Mouse (Mus musculus) ES-Bruce4 (cell line): ENCODE measurements at regions not wholly inside any gene's neighbourhood (a gene's known extent, or its start where the extent isn't known, plus 50 kb on each side); places are given as distances from the start of the nearest gene placed in this dataset.

Source experiments
- H3K27ac ChIP-seq: 2 replicates; pipeline ENCODE4 v1.5.1; 2012; ENCODE audit warnings: low read length, inconsistent platforms; ENCODE audit not compliant: insufficient read depth
- H3K27me3 ChIP-seq: 2 replicates; pipeline ENCODE4 v1.6.1; 2012; ENCODE audit warnings: mild to moderate bottlenecking, low read length, inconsistent platforms; ENCODE audit not compliant: control insufficient read depth, poor library complexity, insufficient read depth, severe bottlenecking
- H3K36me3 ChIP-seq: 2 replicates; pipeline ENCODE4 v1.6.1; 2012; ENCODE audit warnings: inconsistent platforms, mild to moderate bottlenecking, low read length, moderate library complexity; ENCODE audit not compliant: control insufficient read depth, poor library complexity, insufficient read depth, severe bottlenecking
- H3K4me1 ChIP-seq: one replicate; pipeline ENCODE4 v1.8.1; 2011; ENCODE audit warnings: low read length; ENCODE audit not compliant: control insufficient read depth, insufficient read depth
- H3K4me3 ChIP-seq: 2 replicates; pipeline ENCODE4 v1.5.1; 2011; ENCODE audit warnings: low read depth, mild to moderate bottlenecking, low read length
- H3K9ac ChIP-seq: 2 replicates; pipeline ENCODE4 v1.6.1; 2012; ENCODE audit warnings: low read depth, mild to moderate bottlenecking, inconsistent platforms; ENCODE audit not compliant: poor library complexity, severe bottlenecking
- H3K9me3 ChIP-seq: replicated peaks from 2 replicates; pipeline ENCODE4 v1.6.1; 2012; ENCODE audit warnings: mild to moderate bottlenecking, low read length, inconsistent platforms; ENCODE audit not compliant: control insufficient read depth, poor library complexity, insufficient read depth, severe bottlenecking
- CTCF ChIP-seq: IDR thresholded peaks from one replicate; pipeline ENCODE4 v1.8.1; 2011; ENCODE audit warnings: low read depth, low read length
- EP300 ChIP-seq: IDR thresholded peaks from 2 replicates; pipeline ENCODE4 v1.6.1; 2011; ENCODE audit warnings: low read depth, low read length; ENCODE audit not compliant: insufficient read depth
- POLR2A ChIP-seq: IDR thresholded peaks from one replicate; pipeline ENCODE4 v1.8.1; 2011; ENCODE audit warnings: low read length; ENCODE audit not compliant: insufficient read depth

- Histone ChIP-seq H3K4me3 (no peak overlapping the region), H3K9ac (no peak overlapping the region), H3K27me3 (no peaks in the 10 kb centered on the region), H3K4me1 (no peaks in the 10 kb centered on the region), H3K27ac (no peak overlapping the region), H3K36me3 (no peaks in the 10 kb centered on the region), H3K9me3 (no peaks in the 10 kb centered on the region)
- no peak for TF ChIP-seq EP300
- no peak for TF ChIP-seq POLR2A
- TF ChIP-seq CTCF, result no peak
These were observed 103.0 kb upstream of the Arntl start for GRCm38 (mm10) chr7:113104265-113104664.

DNA sequence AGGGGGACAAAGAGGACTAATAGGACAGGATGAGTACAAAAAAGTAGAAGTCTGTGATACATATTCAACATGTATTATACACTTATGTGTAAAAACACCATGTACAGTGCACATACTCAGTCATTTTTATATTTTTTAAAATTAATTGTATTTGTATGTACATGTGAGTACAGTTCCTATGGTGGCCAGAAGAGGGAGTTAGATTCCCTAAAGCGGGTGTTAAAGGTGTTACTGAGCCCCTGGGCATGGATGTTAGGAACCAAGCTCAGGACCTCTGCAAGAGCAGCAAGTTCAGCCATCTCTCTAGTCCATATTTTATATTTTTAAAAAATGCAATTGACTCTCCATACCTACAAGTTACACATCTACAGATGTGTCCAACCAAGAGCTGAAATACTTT, 101.9 kb upstream of the Arntl start:
- H3K9ac ChIP-seq, result no peak overlapping the region
- TF ChIP-seq EP300 (no peak), CTCF (no peak), POLR2A (no peak)
- no peaks in the 10 kb centered on the region for H3K4me1 ChIP-seq

GRCm38 (mm10) chr7:113106731-113107130, 100.5 kb upstream of the Arntl start:
- Histone ChIP-seq H3K9me3 (no peaks in the 10 kb centered on the region), H3K27me3 (no peaks in the 10 kb centered on the region), H3K36me3 (no peaks in the 10 kb centered on the region), H3K9ac (no peak overlapping the region), H3K4me3 (no peak overlapping the region), H3K4me1 (peaks cover 2% of the 10 kb centered on the region), H3K27ac (no peak overlapping the region)
- no peak for TF ChIP-seq CTCF
- TF ChIP-seq POLR2A, result no peak
- no peak for TF ChIP-seq EP300

More for the DNA sequence above, 101.9 kb upstream of the Arntl start:
- Histone ChIP-seq H3K4me3 (no peak overlapping the region), H3K27me3 (no peaks in the 10 kb centered on the region), H3K27ac (no peak overlapping the region), H3K9me3 (no peaks in the 10 kb centered on the region), H3K36me3 (no peaks in the 10 kb centered on the region)

GRCm38 (mm10) chr7:113107965-113108364, 99.3 kb upstream of the Arntl start:
- TF ChIP-seq CTCF (no peak), EP300 (no peak), POLR2A (no peak)
- Histone ChIP-seq H3K27me3 (no peaks in the 10 kb centered on the region), H3K9me3 (no peaks in the 10 kb centered on the region), H3K9ac (no peak overlapping the region), H3K4me1 (peaks cover 2% of the 10 kb centered on the region), H3K36me3 (no peaks in the 10 kb centered on the region), H3K4me3 (no peak overlapping the region), H3K27ac (no peak overlapping the region)

- H3K9ac ChIP-seq, result no peak overlapping the region
- H3K9me3 ChIP-seq, result no peaks in the 10 kb centered on the region
- no peak overlapping the region for H3K27ac ChIP-seq
- H3K4me3 ChIP-seq, result no peak overlapping the region
- no peaks in the 10 kb centered on the region for H3K27me3 ChIP-seq
- no peak for TF ChIP-seq POLR2A
- TF ChIP-seq CTCF, result no peak
- no peak for TF ChIP-seq EP300
- H3K36me3 ChIP-seq, result no peaks in the 10 kb centered on the region
- peaks cover 2% of the 10 kb centered on the region for H3K4me1 ChIP-seq
These were observed 98.7 kb upstream of the Arntl start for GRCm38 (mm10) chr7:113108442-113109000.

- H3K27me3 ChIP-seq, result no peaks in the 10 kb centered on the region
- no peak overlapping the region for H3K27ac ChIP-seq
- TF ChIP-seq EP300 (no peak), POLR2A (no peak)
- no peaks in the 10 kb centered on the region for H3K9me3 ChIP-seq
- H3K36me3 ChIP-seq, result no peaks in the 10 kb centered on the region
- peaks cover 2% of the 10 kb centered on the region for H3K4me1 ChIP-seq
- H3K9ac ChIP-seq, result no peak overlapping the region
- no peak overlapping the region for H3K4me3 ChIP-seq
These were observed 97.8 kb upstream of the Arntl start for GRCm38 (mm10) chr7:113109481-113109880.
